Mouse (Mus musculus) forebrain, embryonic 16.5 days (tissue): Measurements from ENCODE around the gene Smu1. TPM values are rescaled to one million over a fixed set of nuclear protein-coding genes. Genes with fewer than 3 reads are reported as not detected.

Source experiments
- ATAC-seq: fragments of 200-750 bp; cut with Nextera tagmentation; 2 replicates; pipeline ENCODE4 v1.8.0; 2017; ENCODE audit warnings: mild to moderate bottlenecking, moderate library complexity
- H3K27ac ChIP-seq: fragments of 300-500 bp; sonication (generic); 2 replicates; pipeline ENCODE4 v1.5.1; 2014; ENCODE audit warnings: low read length, control low read depth
- H3K27me3 ChIP-seq: fragments of 300-500 bp; sonication (generic); replicated peaks from 2 replicates; pipeline ENCODE4 v1.6.1; 2014; ENCODE audit warnings: low read length; ENCODE audit not compliant: control insufficient read depth, insufficient read depth
- H3K36me3 ChIP-seq: fragments of 300-500 bp; sonication (generic); 2 replicates; pipeline ENCODE4 v1.6.1; 2014; ENCODE audit not compliant: control insufficient read depth, insufficient read depth
- H3K4me1 ChIP-seq: fragments of 300-500 bp; sonication (generic); replicated peaks from 2 replicates; pipeline ENCODE4 v1.6.1; 2014; ENCODE audit warnings: low read length; ENCODE audit not compliant: control insufficient read depth, insufficient read depth
- H3K4me2 ChIP-seq: fragments of 300-500 bp; sonication (generic); 2 replicates; pipeline ENCODE4 v1.6.1; 2014; ENCODE audit warnings: mild to moderate bottlenecking, low read length, control low read depth
- H3K4me3 ChIP-seq: fragments of 300-500 bp; sonication (generic); replicated peaks from 2 replicates; pipeline ENCODE4 v1.5.1; 2014; ENCODE audit warnings: mild to moderate bottlenecking, low read length, control low read depth
- H3K9ac ChIP-seq: fragments of 300-500 bp; sonication (generic); replicated peaks from 2 replicates; pipeline ENCODE4 v1.6.1; 2014; ENCODE audit warnings: low read depth, low read length, control low read depth
- H3K9me3 ChIP-seq: fragments of 300-500 bp; sonication (generic); 2 replicates; pipeline ENCODE4 v1.6.1; 2016; ENCODE audit warnings: low read length; ENCODE audit not compliant: control insufficient read depth
- WGBS: fragments of 180-500 bp; shearing (Covaris S2); extraction: QIAGEN DNeasy Blood & Tissue Kit; methylation state at CpG from one replicate; pipeline ENCODE4 v1.1.7; 2014; 5-methylcytosine and 5-hydroxymethylcytosine counted together
- polyA plus RNA-seq: library from polyadenylated mRNA; unstranded; fragments of >200 nt; fragmentation: Nextera tagmentation; extraction: Ambion mirVana; gene quantifications from 2 replicates; pipeline ENCODE4 v1.2.1, GENCODE M21; 2015

Smu1 gene
- polyA plus RNA-seq, 1 experiment from 2014 or later = 155 TPM

DNA sequence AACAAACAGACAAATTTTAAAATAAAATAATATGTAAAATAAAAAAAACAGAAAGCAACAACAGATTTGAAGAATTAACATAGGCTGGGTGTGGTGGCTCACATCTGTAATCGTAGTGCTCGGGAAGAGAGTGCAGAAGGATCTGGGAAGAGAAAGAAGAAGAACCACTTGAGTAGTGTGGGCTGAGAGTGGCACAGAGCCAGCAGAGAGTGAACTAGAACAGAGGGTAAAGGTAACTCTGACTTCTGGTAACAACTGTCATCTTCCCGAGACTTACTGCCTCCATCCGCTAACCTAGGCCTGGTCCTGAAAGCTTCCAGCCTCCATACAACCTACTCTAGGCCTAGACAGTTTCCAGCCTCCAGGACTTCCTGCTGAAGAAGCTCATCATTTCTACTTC is 33.5 kb upstream of the Smu1 start:
- 88% methylated on average over 4 of the region's 4 CpGs for WGBS
- Histone ChIP-seq H3K4me3 (no peak overlapping the region), H3K4me2 (no peak overlapping the region), H3K9me3 (no peaks in the 10 kb centered on the region), H3K9ac (no peak overlapping the region), H3K36me3 (no peaks in the 10 kb centered on the region), H3K27ac (no peak overlapping the region), H3K27me3 (no peaks in the 10 kb centered on the region), H3K4me1 (no peaks in the 10 kb centered on the region)
- no peak for ATAC-seq

DNA sequence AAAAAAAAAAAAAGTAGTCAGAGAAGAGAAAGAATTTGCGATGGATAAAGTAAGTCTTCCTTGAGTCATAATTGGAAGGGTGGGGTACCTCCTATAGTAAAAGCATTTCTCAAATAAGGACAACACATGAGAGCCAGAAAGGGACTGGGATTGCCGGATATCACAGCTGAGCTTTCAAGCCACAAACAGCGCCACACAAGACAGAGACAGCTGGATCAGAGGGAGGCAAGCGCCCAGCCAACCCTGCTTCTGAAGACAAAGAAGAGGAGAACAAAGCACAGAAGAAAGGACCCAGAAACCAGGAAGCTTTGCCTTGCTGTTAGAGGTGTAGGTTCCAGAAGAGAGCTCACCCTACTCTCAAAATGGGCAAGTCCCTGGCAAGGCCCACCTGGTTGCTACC is 28.9 kb upstream of the Smu1 start:
- Histone ChIP-seq H3K4me2 (no peak overlapping the region), H3K4me1 (no peaks in the 10 kb centered on the region), H3K9ac (no peak overlapping the region), H3K4me3 (no peak overlapping the region), H3K9me3 (no peaks in the 10 kb centered on the region), H3K27me3 (no peaks in the 10 kb centered on the region), H3K27ac (no peak overlapping the region), H3K36me3 (no peaks in the 10 kb centered on the region)
- no peak for ATAC-seq
- 67% methylated on average over 4 of the region's 4 CpGs for WGBS

GRCm38 (mm10) chr4:40785620-40786166 is 28.0 kb upstream of the Smu1 start:
- Histone ChIP-seq H3K9me3 (no peaks in the 10 kb centered on the region), H3K9ac (no peak overlapping the region), H3K27ac (no peak overlapping the region), H3K4me2 (no peak overlapping the region), H3K4me1 (no peaks in the 10 kb centered on the region), H3K36me3 (no peaks in the 10 kb centered on the region), H3K4me3 (no peak overlapping the region), H3K27me3 (no peaks in the 10 kb centered on the region)
- ATAC-seq = no peak
- 80% methylated on average over 9 of the region's 9 CpGs for WGBS

DNA sequence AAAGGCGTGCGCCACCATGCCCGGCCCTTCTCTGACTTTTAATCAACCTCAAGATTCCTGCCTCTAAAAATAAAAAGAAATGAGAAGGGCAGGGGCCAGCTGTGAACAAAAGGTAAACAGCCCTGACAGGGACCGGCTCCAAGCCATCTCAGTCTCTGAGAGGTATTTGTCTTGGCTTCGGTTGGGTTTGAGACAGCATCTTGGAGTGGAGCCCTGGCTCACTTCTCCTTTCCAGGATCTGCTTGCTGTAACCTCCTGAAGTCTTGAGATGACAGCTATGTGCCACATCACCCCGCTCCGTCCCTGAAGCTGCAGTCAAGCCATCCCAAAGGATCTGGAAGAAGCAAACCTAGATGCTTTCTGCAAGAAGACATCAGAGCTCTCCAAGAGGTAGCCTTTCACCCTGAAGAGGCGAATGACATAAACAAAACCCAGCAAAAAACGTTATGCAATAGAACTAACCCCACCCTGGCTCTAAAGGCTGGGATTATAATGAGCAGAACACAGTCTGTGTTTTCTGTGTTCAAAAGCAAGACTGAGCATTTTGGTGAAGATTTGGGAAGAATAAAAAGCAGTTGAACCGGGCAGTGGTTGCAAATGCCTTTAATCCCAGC is 26.9 kb upstream of the Smu1 start:
- H3K27me3 ChIP-seq = no peaks in the 10 kb centered on the region
- no peak overlapping the region for H3K27ac ChIP-seq
- ATAC-seq = no peak
- no peaks in the 10 kb centered on the region for H3K36me3 ChIP-seq
- H3K4me1 ChIP-seq = no peaks in the 10 kb centered on the region
- H3K4me2 ChIP-seq = no peak overlapping the region
- no peaks in the 10 kb centered on the region for H3K9me3 ChIP-seq
- no peak overlapping the region for H3K9ac ChIP-seq
- H3K4me3 ChIP-seq = no peak overlapping the region
- WGBS = 82% methylated on average over 10 of the region's 10 CpGs

GRCm38 (mm10) chr4:40783049-40783448 is 25.3 kb upstream of the Smu1 start:
- no peak overlapping the region for H3K4me3 ChIP-seq
- H3K27ac ChIP-seq = no peak overlapping the region
- no peaks in the 10 kb centered on the region for H3K36me3 ChIP-seq
- H3K9me3 ChIP-seq = no peaks in the 10 kb centered on the region
- WGBS = 92% methylated on average over 4 of the region's 4 CpGs
- no peak overlapping the region for H3K4me2 ChIP-seq
- H3K27me3 ChIP-seq = no peaks in the 10 kb centered on the region
- H3K9ac ChIP-seq = no peak overlapping the region
- ATAC-seq = no peak
- no peaks in the 10 kb centered on the region for H3K4me1 ChIP-seq

- H3K4me1 ChIP-seq = no peaks in the 10 kb centered on the region
- H3K9ac ChIP-seq = no peak overlapping the region
- H3K36me3 ChIP-seq = no peaks in the 10 kb centered on the region
- no peaks in the 10 kb centered on the region for H3K9me3 ChIP-seq
- no peak overlapping the region for H3K4me3 ChIP-seq
- H3K4me2 ChIP-seq = no peak overlapping the region
- ATAC-seq = no peak
- H3K27ac ChIP-seq = no peak overlapping the region
- no peaks in the 10 kb centered on the region for H3K27me3 ChIP-seq
- WGBS = 79% methylated on average over 8 of the region's 8 CpGs
Measured at GRCm38 (mm10) chr4:40781797-40782495, 24.2 kb upstream of the Smu1 start.

DNA sequence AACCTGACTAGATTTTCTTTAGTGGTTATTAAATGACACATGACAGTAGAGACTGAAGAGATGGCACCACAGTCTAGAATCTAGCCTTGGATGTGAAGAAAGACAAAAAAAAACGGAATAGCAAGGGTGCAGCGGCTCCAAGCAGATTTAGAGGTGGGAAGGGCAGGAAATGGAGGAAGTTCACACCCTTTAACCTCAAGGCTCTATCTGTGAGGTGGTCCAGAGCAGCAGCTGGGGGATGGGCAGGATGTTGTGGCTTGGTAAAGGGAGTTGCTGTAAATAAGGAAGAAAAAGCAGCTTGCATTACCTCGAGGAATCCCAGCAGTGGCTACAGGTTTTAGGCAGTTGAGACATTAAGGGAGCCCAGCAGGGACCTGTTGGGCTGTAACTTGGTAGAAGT is 23.4 kb upstream of the Smu1 start:
- Histone ChIP-seq H3K4me1 (no peaks in the 10 kb centered on the region), H3K4me2 (no peak overlapping the region), H3K36me3 (no peaks in the 10 kb centered on the region), H3K27ac (no peak overlapping the region), H3K9me3 (no peaks in the 10 kb centered on the region), H3K9ac (no peak overlapping the region), H3K27me3 (no peaks in the 10 kb centered on the region), H3K4me3 (no peak overlapping the region)
- no peak for ATAC-seq
- 50% methylated on average over 3 of the region's 3 CpGs for WGBS

GRCm38 (mm10) chr4:40778656-40779055 is 20.9 kb upstream of the Smu1 start:
- H3K27me3 ChIP-seq = no peaks in the 10 kb centered on the region
- H3K4me1 ChIP-seq = no peaks in the 10 kb centered on the region
- H3K36me3 ChIP-seq = no peaks in the 10 kb centered on the region
- WGBS = 85% methylated on average over 6 of the region's 6 CpGs
- H3K27ac ChIP-seq = no peak overlapping the region
- H3K4me3 ChIP-seq = no peak overlapping the region
- no peaks in the 10 kb centered on the region for H3K9me3 ChIP-seq
- ATAC-seq = no peak
- H3K4me2 ChIP-seq = no peak overlapping the region
- H3K9ac ChIP-seq = no peak overlapping the region

- H3K9ac ChIP-seq = no peak overlapping the region
- peaks cover 3% of the 10 kb centered on the region; the same call in 1 of the 2 replicates for H3K4me1 ChIP-seq
- no peaks in the 10 kb centered on the region for H3K9me3 ChIP-seq
- no peak overlapping the region for H3K27ac ChIP-seq
- no peak overlapping the region for H3K4me3 ChIP-seq
- no peaks in the 10 kb centered on the region for H3K27me3 ChIP-seq
- no peak overlapping the region for H3K4me2 ChIP-seq
- no peak for ATAC-seq
- WGBS = 45% methylated on average over 2 of the region's 2 CpGs
- H3K36me3 ChIP-seq = no peaks in the 10 kb centered on the region
Measured at GRCm38 (mm10) chr4:40777116-40777515, 19.4 kb upstream of the Smu1 start.
